Mouse (Mus musculus): ENCODE results near the gene Mospd3. TPM values are rescaled to one million over a fixed set of nuclear protein-coding genes. Genes with fewer than 3 reads are reported as not detected.
A peak's percentile ranks its signal among the peaks of the same experiment; 100 is the strongest.

Mospd3 gene
- polyA plus RNA-seq (2016; fragmentation: Nextera tagmentation; extraction: Ambion mirVana), result 14.0 and 19.4 TPM in 2 replicates

- under 1% methylated on average over 41 of the region's 41 CpGs for WGBS
- peak; percentile 96 for DNase-seq (ENCODE audit: low spot score)
- Histone ChIP-seq H3K27ac (replicated peaks) (peak within 1 kb of the TSS; percentile 97), H3K9me3 (replicated peaks) (no peaks in the 10 kb centered on the region; the same call in 1 of the 2 replicates), H3K4me3 (peak within 1 kb of the TSS; percentile 67), H3K4me1 (peaks cover 55% of the 10 kb centered on the region), H3K36me3 (peaks cover 19% of the 10 kb centered on the region), H3K27me3 (ENCODE audit: low read depth, poor library complexity, severe bottlenecking) (no peaks in the 10 kb centered on the region)
These were observed at the start of gene Mospd3 for GRCm38 (mm10) chr5:137600619-137601364. Gene Mospd3 (minus strand): TSS chr5:137601058.

GRCm38 (mm10) chr5:137649669-137650571, 49.1 kb upstream of the Mospd3 start:
- peaks cover 41% of the 10 kb centered on the region for H3K4me1 ChIP-seq
- peak overlapping the region; percentile 29 for H3K27ac ChIP-seq (replicated peaks)
- peak; percentile 38 for DNase-seq (ENCODE audit: low spot score)
- H3K9me3 ChIP-seq (replicated peaks), result no peaks in the 10 kb centered on the region
- H3K36me3 ChIP-seq, result peaks cover 39% of the 10 kb centered on the region
- peak overlapping the region; percentile 18 for H3K4me3 ChIP-seq
- H3K27me3 ChIP-seq (ENCODE audit: low read depth, poor library complexity, severe bottlenecking), result peaks cover 26% of the 10 kb centered on the region
- 10% methylated on average over 18 of the region's 18 CpGs for WGBS

- H3K4me3 ChIP-seq, result no peak overlapping the region
- no peak for DNase-seq (ENCODE audit: low spot score)
- H3K27me3 ChIP-seq (ENCODE audit: low read depth, poor library complexity, severe bottlenecking), result peaks cover 33% of the 10 kb centered on the region
- no peaks in the 10 kb centered on the region for H3K9me3 ChIP-seq (replicated peaks)
- 38% methylated on average over 4 of the region's 4 CpGs for WGBS
- H3K4me1 ChIP-seq, result peaks cover 46% of the 10 kb centered on the region
- no peak overlapping the region for H3K27ac ChIP-seq (replicated peaks)
- peaks cover 33% of the 10 kb centered on the region for H3K36me3 ChIP-seq
These were observed 48.4 kb upstream of the Mospd3 start for GRCm38 (mm10) chr5:137649251-137649650.

GRCm38 (mm10) chr5:137647827-137648601, 47.2 kb upstream of the Mospd3 start:
- no peaks in the 10 kb centered on the region for H3K9me3 ChIP-seq (replicated peaks)
- peaks cover 45% of the 10 kb centered on the region for H3K27me3 ChIP-seq (ENCODE audit: low read depth, poor library complexity, severe bottlenecking)
- DNase-seq (ENCODE audit: low spot score), result no peak
- peaks cover 48% of the 10 kb centered on the region for H3K4me1 ChIP-seq
- H3K36me3 ChIP-seq, result peaks cover 20% of the 10 kb centered on the region
- WGBS, result 80% methylated on average over 9 of the region's 9 CpGs
- no peak overlapping the region for H3K4me3 ChIP-seq
- H3K27ac ChIP-seq (replicated peaks), result no peak overlapping the region

- no peak for DNase-seq (ENCODE audit: low spot score)
- H3K36me3 ChIP-seq, result peaks cover 22% of the 10 kb centered on the region
- WGBS, result 12% methylated on average over 11 of the region's 11 CpGs
These were observed 44.8 kb upstream of the Mospd3 start, which contains the start of gene Irs3 for GRCm38 (mm10) chr5:137645652-137646091. Gene Irs3 (minus strand): TSS chr5:137645714.

GRCm38 (mm10) chr5:137645091-137645651, 44.3 kb upstream of the Mospd3 start:
- H3K4me3 ChIP-seq, result peak overlapping the region; percentile 45
- DNase-seq (ENCODE audit: low spot score), result peak; percentile 47
- 4% methylated on average over 44 of the region's 44 CpGs for WGBS
- H3K9me3 ChIP-seq (replicated peaks), result no peaks in the 10 kb centered on the region
- H3K36me3 ChIP-seq, result peaks cover 27% of the 10 kb centered on the region
- peaks cover 55% of the 10 kb centered on the region for H3K27me3 ChIP-seq (ENCODE audit: low read depth, poor library complexity, severe bottlenecking)
- peaks cover 34% of the 10 kb centered on the region for H3K4me1 ChIP-seq
- no peak overlapping the region for H3K27ac ChIP-seq (replicated peaks)

More at GRCm38 (mm10) chr5:137645652-137646091, 44.8 kb upstream of the Mospd3 start, which contains the start of gene Irs3:
- Histone ChIP-seq H3K9me3 (replicated peaks) (no peaks in the 10 kb centered on the region), H3K27ac (replicated peaks) (no peak within 1 kb of the TSS), H3K4me1 (peaks cover 39% of the 10 kb centered on the region), H3K27me3 (ENCODE audit: low read depth, poor library complexity, severe bottlenecking) (peaks cover 55% of the 10 kb centered on the region), H3K4me3 (peak within 1 kb of the TSS; percentile 45)

- Histone ChIP-seq H3K27me3 (ENCODE audit: low read depth, poor library complexity, severe bottlenecking) (peaks cover 55% of the 10 kb centered on the region), H3K27ac (replicated peaks) (0 out of 2 replicates have a peak overlapping the region, but pooled peaks have one; percentile 1), H3K36me3 (peaks cover 34% of the 10 kb centered on the region), H3K9me3 (replicated peaks) (no peaks in the 10 kb centered on the region), H3K4me1 (peaks cover 27% of the 10 kb centered on the region), H3K4me3 (peak overlapping the region; percentile 23; the same call in 1 of the 2 replicates)
- DNase-seq (ENCODE audit: low spot score), result no peak
- WGBS, result 38% methylated on average over 19 of the region's 19 CpGs
These were observed 43.6 kb upstream of the Mospd3 start for GRCm38 (mm10) chr5:137644484-137644883.

GRCm38 (mm10) chr5:137642886-137643285, 42.0 kb upstream of the Mospd3 start:
- 57% methylated on average over 4 of the region's 4 CpGs for WGBS
- Histone ChIP-seq H3K4me3 (no peak overlapping the region), H3K9me3 (replicated peaks) (no peaks in the 10 kb centered on the region), H3K27ac (replicated peaks) (no peak overlapping the region), H3K27me3 (ENCODE audit: low read depth, poor library complexity, severe bottlenecking) (peaks cover 55% of the 10 kb centered on the region), H3K4me1 (peaks cover 17% of the 10 kb centered on the region), H3K36me3 (peaks cover 50% of the 10 kb centered on the region)
- no peak for DNase-seq (ENCODE audit: low spot score)

- Histone ChIP-seq H3K4me3 (no peak within 1 kb of the TSS), H3K27ac (replicated peaks) (no peak within 1 kb of the TSS), H3K36me3 (peaks cover 68% of the 10 kb centered on the region), H3K9me3 (replicated peaks) (no peaks in the 10 kb centered on the region), H3K27me3 (ENCODE audit: low read depth, poor library complexity, severe bottlenecking) (peaks cover 40% of the 10 kb centered on the region), H3K4me1 (peaks cover 17% of the 10 kb centered on the region)
- WGBS, result 89% methylated on average over 19 of the region's 19 CpGs
- no peak for DNase-seq (ENCODE audit: low spot score)
These were observed 40.2 kb upstream of the Mospd3 start, which contains the start of gene Sap25 for GRCm38 (mm10) chr5:137641054-137641453. Gene Sap25 (plus strand): TSS chr5:137641334.

- Histone ChIP-seq H3K4me1 (peaks cover 4% of the 10 kb centered on the region; the same call in 1 of the 2 replicates), H3K36me3 (peaks cover 84% of the 10 kb centered on the region), H3K27ac (replicated peaks) (no peak overlapping the region), H3K4me3 (no peak overlapping the region), H3K9me3 (replicated peaks) (no peaks in the 10 kb centered on the region), H3K27me3 (ENCODE audit: low read depth, poor library complexity, severe bottlenecking) (peaks cover 25% of the 10 kb centered on the region)
- DNase-seq (ENCODE audit: low spot score), result no peak
- 90% methylated on average over 7 of the region's 7 CpGs for WGBS
These were observed 38.6 kb upstream of the Mospd3 start for GRCm38 (mm10) chr5:137639472-137639871.

GRCm38 (mm10) chr5:137633397-137634084, 32.7 kb upstream of the Mospd3 start:
- Histone ChIP-seq H3K36me3 (peaks cover 70% of the 10 kb centered on the region), H3K27ac (replicated peaks) (no peak overlapping the region; the same call in 1 of the 2 replicates), H3K27me3 (ENCODE audit: low read depth, poor library complexity, severe bottlenecking) (no peaks in the 10 kb centered on the region), H3K9me3 (replicated peaks) (no peaks in the 10 kb centered on the region), H3K4me1 (peaks cover 43% of the 10 kb centered on the region), H3K4me3 (no peak overlapping the region)
- 86% methylated on average over 12 of the region's 12 CpGs for WGBS
- no peak for DNase-seq (ENCODE audit: low spot score)

All from midbrain, embryonic 10.5 days (tissue).